Mouse (Mus musculus): Measurements from ENCODE around the gene Secisbp2l. TPM values are rescaled to one million over a fixed set of nuclear protein-coding genes. Genes with fewer than 3 reads are reported as not detected.

Gene Secisbp2l
- polyA plus RNA-seq, 1 experiment from 2014 or later = 32.2 TPM

DNA sequence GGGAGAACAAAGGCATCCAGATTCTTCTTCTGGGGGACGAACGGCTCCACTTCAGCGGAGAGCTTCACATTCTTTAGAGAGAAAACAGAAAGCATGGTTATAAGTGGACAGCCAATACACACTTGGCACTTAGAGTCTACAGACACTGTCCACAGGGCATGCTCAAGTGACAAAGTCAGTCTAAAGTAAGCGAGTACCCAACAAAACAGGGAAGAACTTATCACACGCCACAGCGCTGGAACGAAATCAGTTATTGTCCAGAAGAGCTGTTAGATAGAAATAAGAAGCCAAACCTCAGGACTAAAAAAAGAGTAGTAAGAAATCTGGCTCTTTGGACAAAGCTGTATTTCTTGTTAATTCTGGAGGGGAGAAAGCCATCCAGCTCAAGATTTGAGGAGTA, 7.0 kb downstream of the Secisbp2l start:
- Histone ChIP-seq H3K27ac (ENCODE audit: low read length) (no peak overlapping the region), H3K4me2 (ENCODE audit: low read length) (no peak overlapping the region), H3K4me3 (replicated peaks; ENCODE audit: low read length) (no peak overlapping the region), H3K27me3 (replicated peaks; ENCODE audit: control insufficient read depth, insufficient read depth, low read length) (no peaks in the 10 kb centered on the region), H3K9ac (replicated peaks; ENCODE audit: low read depth, low read length) (no peak overlapping the region), H3K4me1 (replicated peaks; ENCODE audit: control insufficient read depth, insufficient read depth, low read length) (no peaks in the 10 kb centered on the region), H3K9me3 (ENCODE audit: control insufficient read depth, low read length) (no peaks in the 10 kb centered on the region), H3K36me3 (ENCODE audit: control insufficient read depth, insufficient read depth) (peaks cover 9% of the 10 kb centered on the region; the same call in 1 of the 2 replicates)
- 85% methylated on average over 7 of the region's 7 CpGs for whole genome bisulfite sequencing
- no peak for ATAC-seq

GRCm38 (mm10) chr2:125774846-125775245, 7.8 kb downstream of the Secisbp2l start:
- Histone ChIP-seq H3K27ac (ENCODE audit: low read length) (no peak overlapping the region), H3K36me3 (ENCODE audit: control insufficient read depth, insufficient read depth) (peaks cover 9% of the 10 kb centered on the region; the same call in 1 of the 2 replicates), H3K4me2 (ENCODE audit: low read length) (no peak overlapping the region), H3K4me1 (replicated peaks; ENCODE audit: control insufficient read depth, insufficient read depth, low read length) (no peaks in the 10 kb centered on the region), H3K9me3 (ENCODE audit: control insufficient read depth, low read length) (no peaks in the 10 kb centered on the region), H3K27me3 (replicated peaks; ENCODE audit: control insufficient read depth, insufficient read depth, low read length) (no peaks in the 10 kb centered on the region), H3K9ac (replicated peaks; ENCODE audit: low read depth, low read length) (no peak overlapping the region), H3K4me3 (replicated peaks; ENCODE audit: low read length) (no peak overlapping the region)
- ATAC-seq = no peak
- 94% methylated on average over 4 of the region's 4 CpGs for WGBS

DNA sequence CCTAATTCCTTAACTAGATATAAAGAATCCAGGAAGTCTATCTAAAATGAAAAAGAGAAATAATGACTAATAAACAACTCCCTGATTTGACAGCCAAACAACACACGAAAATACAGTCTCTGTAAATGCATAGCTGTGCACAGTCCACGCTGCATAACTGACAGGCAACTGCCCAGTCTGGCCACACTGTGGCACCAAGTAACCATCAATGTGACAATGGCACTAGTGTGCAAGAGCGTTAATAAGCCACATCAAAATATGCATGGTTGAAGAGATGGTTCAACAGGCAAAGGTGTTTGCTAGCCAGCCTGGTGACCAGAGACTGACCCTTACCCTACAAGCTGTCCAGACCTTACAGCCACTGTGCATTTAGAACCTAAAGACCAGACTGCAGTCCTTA, 17.6 kb downstream of the Secisbp2l start:
- 83% methylated on average over 3 of the region's 3 CpGs for WGBS
- no peak for ATAC-seq
- no peaks in the 10 kb centered on the region for H3K9me3 ChIP-seq (ENCODE audit: control insufficient read depth, low read length)
- peaks cover 27% of the 10 kb centered on the region; the same call in 1 of the 2 replicates for H3K36me3 ChIP-seq (ENCODE audit: control insufficient read depth, insufficient read depth)
- H3K9ac ChIP-seq (replicated peaks; ENCODE audit: low read depth, low read length) = no peak overlapping the region
- no peak overlapping the region for H3K27ac ChIP-seq (ENCODE audit: low read length)
- no peak overlapping the region for H3K4me3 ChIP-seq (replicated peaks; ENCODE audit: low read length)
- no peaks in the 10 kb centered on the region for H3K4me1 ChIP-seq (replicated peaks; ENCODE audit: control insufficient read depth, insufficient read depth, low read length)
- no peak overlapping the region for H3K4me2 ChIP-seq (ENCODE audit: low read length)
- no peaks in the 10 kb centered on the region for H3K27me3 ChIP-seq (replicated peaks; ENCODE audit: control insufficient read depth, insufficient read depth, low read length)

DNA sequence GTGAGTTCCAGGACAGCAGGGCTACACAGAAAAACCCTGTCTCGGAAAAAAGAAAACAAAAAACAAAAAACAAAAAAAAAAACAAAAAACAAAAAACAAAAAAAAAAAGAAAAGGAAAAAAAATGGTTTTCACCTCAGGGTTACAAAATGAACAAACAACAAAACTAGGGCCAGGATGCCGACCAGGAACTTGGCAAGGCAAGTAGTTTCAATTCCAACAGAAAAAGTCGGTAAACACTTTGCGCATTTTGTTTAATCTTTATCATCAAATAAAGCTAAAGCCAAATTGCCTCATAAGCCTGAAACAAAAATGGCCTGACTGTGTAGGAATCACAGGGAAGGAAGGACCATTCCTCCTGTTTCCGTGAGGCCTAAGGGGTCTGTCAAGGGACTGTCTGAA, 18.1 kb downstream of the Secisbp2l start:
- 90% methylated on average over 5 of the region's 5 CpGs for WGBS
- ATAC-seq = no peak
- no peak overlapping the region for H3K4me3 ChIP-seq (replicated peaks; ENCODE audit: low read length)

DNA sequence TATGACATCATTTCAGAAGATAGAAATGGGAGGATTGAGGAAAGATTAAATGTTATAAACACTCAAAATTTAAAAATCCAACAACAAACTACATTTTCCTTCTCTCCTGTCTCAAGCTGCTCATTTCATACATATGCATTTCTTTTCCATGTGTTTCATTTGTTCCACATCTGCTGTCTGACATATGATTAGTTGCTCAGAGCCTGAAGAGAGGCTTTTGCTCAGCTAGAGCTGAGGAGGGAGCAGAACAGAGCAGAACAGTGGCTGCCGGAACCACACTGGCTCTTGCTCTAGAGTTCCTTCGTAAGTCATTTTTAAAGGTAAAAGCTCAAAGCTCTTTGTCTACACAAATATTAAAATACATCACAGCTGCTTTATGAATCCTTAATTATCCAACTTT, 33.3 kb downstream of the Secisbp2l start:
- H3K4me2 ChIP-seq (ENCODE audit: low read length) = no peak overlapping the region
- H3K9ac ChIP-seq (replicated peaks; ENCODE audit: low read depth, low read length) = no peak overlapping the region
- peaks cover 34% of the 10 kb centered on the region for H3K36me3 ChIP-seq (ENCODE audit: control insufficient read depth, insufficient read depth)
- H3K4me1 ChIP-seq (replicated peaks; ENCODE audit: control insufficient read depth, insufficient read depth, low read length) = no peaks in the 10 kb centered on the region
- H3K27me3 ChIP-seq (replicated peaks; ENCODE audit: control insufficient read depth, insufficient read depth, low read length) = no peaks in the 10 kb centered on the region
- no peak overlapping the region for H3K27ac ChIP-seq (ENCODE audit: low read length)
- H3K4me3 ChIP-seq (replicated peaks; ENCODE audit: low read length) = no peak overlapping the region
- 91% methylated on average over 2 of the region's 2 CpGs for WGBS
- ATAC-seq = no peak
- H3K9me3 ChIP-seq (ENCODE audit: control insufficient read depth, low read length) = no peaks in the 10 kb centered on the region

More for the DNA sequence above, 18.1 kb downstream of the Secisbp2l start:
- H3K9me3 ChIP-seq (ENCODE audit: control insufficient read depth, low read length) = no peaks in the 10 kb centered on the region
- H3K9ac ChIP-seq (replicated peaks; ENCODE audit: low read depth, low read length) = no peak overlapping the region
- H3K27ac ChIP-seq (ENCODE audit: low read length) = no peak overlapping the region
- H3K4me1 ChIP-seq (replicated peaks; ENCODE audit: control insufficient read depth, insufficient read depth, low read length) = no peaks in the 10 kb centered on the region
- H3K4me2 ChIP-seq (ENCODE audit: low read length) = no peak overlapping the region
- peaks cover 25% of the 10 kb centered on the region; the same call in 1 of the 2 replicates for H3K36me3 ChIP-seq (ENCODE audit: control insufficient read depth, insufficient read depth)
- no peaks in the 10 kb centered on the region for H3K27me3 ChIP-seq (replicated peaks; ENCODE audit: control insufficient read depth, insufficient read depth, low read length)

DNA sequence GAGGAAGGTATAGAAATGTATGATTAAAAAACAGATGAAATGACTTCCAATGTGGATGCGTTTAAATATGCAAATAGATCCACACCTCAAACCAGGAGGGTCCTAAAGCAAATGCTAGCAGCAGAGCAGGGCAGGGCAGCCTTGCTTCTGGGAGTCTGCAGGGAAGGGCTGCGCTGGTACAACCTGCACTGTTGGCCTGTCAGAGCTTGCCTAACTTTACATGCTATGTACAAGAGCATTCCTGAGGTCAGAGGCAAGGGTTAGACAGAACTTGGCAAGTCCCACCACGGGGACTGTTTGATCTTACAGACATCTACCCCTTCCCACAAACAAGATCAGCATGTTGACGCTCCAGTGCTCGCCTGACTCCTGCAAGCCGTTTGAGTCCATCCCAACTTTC, 43.3 kb downstream of the Secisbp2l start:
- Histone ChIP-seq H3K9ac (replicated peaks; ENCODE audit: low read depth, low read length) (no peak overlapping the region), H3K4me2 (ENCODE audit: low read length) (no peak overlapping the region), H3K4me3 (replicated peaks; ENCODE audit: low read length) (no peak overlapping the region), H3K4me1 (replicated peaks; ENCODE audit: control insufficient read depth, insufficient read depth, low read length) (no peaks in the 10 kb centered on the region), H3K36me3 (ENCODE audit: control insufficient read depth, insufficient read depth) (peaks cover 24% of the 10 kb centered on the region), H3K27me3 (replicated peaks; ENCODE audit: control insufficient read depth, insufficient read depth, low read length) (no peaks in the 10 kb centered on the region), H3K27ac (ENCODE audit: low read length) (no peak overlapping the region), H3K9me3 (ENCODE audit: control insufficient read depth, low read length) (no peaks in the 10 kb centered on the region)
- 90% methylated on average over 6 of the region's 6 CpGs for WGBS
- no peak for ATAC-seq

GRCm38 (mm10) chr2:125738718-125739117, 44.0 kb downstream of the Secisbp2l start:
- no peak for ATAC-seq
- H3K4me2 ChIP-seq (ENCODE audit: low read length) = no peak overlapping the region
- no peaks in the 10 kb centered on the region for H3K27me3 ChIP-seq (replicated peaks; ENCODE audit: control insufficient read depth, insufficient read depth, low read length)
- H3K9ac ChIP-seq (replicated peaks; ENCODE audit: low read depth, low read length) = no peak overlapping the region
- H3K36me3 ChIP-seq (ENCODE audit: control insufficient read depth, insufficient read depth) = peaks cover 21% of the 10 kb centered on the region
- H3K4me3 ChIP-seq (replicated peaks; ENCODE audit: low read length) = no peak overlapping the region
- no peaks in the 10 kb centered on the region for H3K4me1 ChIP-seq (replicated peaks; ENCODE audit: control insufficient read depth, insufficient read depth, low read length)
- no peak overlapping the region for H3K27ac ChIP-seq (ENCODE audit: low read length)
- H3K9me3 ChIP-seq (ENCODE audit: control insufficient read depth, low read length) = no peaks in the 10 kb centered on the region
- 75% methylated on average over 5 of the region's 5 CpGs for WGBS

GRCm38 (mm10) chr2:125736025-125736343, 46.7 kb downstream of the Secisbp2l start:
- no peak for ATAC-seq
- H3K4me3 ChIP-seq (replicated peaks; ENCODE audit: low read length) = no peak overlapping the region
- peaks cover 18% of the 10 kb centered on the region for H3K36me3 ChIP-seq (ENCODE audit: control insufficient read depth, insufficient read depth)
- H3K4me2 ChIP-seq (ENCODE audit: low read length) = no peak overlapping the region
- no peaks in the 10 kb centered on the region for H3K9me3 ChIP-seq (ENCODE audit: control insufficient read depth, low read length)
- peaks cover 7% of the 10 kb centered on the region for H3K4me1 ChIP-seq (replicated peaks; ENCODE audit: control insufficient read depth, insufficient read depth, low read length)
- H3K27ac ChIP-seq (ENCODE audit: low read length) = no peak overlapping the region
- no peaks in the 10 kb centered on the region for H3K27me3 ChIP-seq (replicated peaks; ENCODE audit: control insufficient read depth, insufficient read depth, low read length)
- no peak overlapping the region for H3K9ac ChIP-seq (replicated peaks; ENCODE audit: low read depth, low read length)

DNA sequence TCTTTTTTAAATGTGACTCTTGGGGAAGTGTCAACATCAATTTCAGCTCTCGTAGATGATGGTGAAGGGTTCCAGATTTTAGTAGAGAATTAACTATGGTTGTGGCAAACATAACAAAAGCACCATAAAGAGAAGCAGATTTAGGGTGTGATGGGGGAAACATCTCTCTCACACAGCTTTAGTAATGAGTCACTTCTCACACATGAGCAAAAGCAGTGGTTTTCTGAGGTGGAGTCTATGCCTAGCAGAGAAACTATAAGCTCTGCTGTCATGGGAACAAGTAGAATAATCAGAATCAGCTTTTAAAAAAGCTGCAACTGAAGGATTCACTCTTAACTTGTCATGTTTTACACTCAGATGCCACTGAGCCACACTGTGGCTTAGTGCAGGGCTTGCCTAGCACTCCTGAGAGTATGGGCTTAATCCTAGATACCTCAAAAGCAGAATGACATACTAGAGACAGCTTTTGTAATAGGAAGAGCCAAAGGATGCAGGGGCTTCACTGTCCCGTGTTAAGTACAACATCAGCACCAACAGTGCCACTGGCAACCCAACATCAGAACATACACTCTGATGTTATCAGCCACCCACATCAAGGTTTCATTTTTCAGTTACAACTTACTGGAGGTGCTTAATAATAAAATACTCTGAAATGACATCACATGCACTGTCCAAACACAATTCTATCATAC, 47.2 kb downstream of the Secisbp2l start:
- ATAC-seq = no peak
- no peak overlapping the region for H3K27ac ChIP-seq (ENCODE audit: low read length)
- no peak overlapping the region for H3K4me3 ChIP-seq (replicated peaks; ENCODE audit: low read length)
- H3K27me3 ChIP-seq (replicated peaks; ENCODE audit: control insufficient read depth, insufficient read depth, low read length) = no peaks in the 10 kb centered on the region
- peaks cover 7% of the 10 kb centered on the region for H3K4me1 ChIP-seq (replicated peaks; ENCODE audit: control insufficient read depth, insufficient read depth, low read length)
- H3K9ac ChIP-seq (replicated peaks; ENCODE audit: low read depth, low read length) = no peak overlapping the region
- peaks cover 15% of the 10 kb centered on the region for H3K36me3 ChIP-seq (ENCODE audit: control insufficient read depth, insufficient read depth)
- no peak overlapping the region for H3K4me2 ChIP-seq (ENCODE audit: low read length)
- WGBS = 77% methylated on average over 2 of the region's 2 CpGs
- no peaks in the 10 kb centered on the region for H3K9me3 ChIP-seq (ENCODE audit: control insufficient read depth, low read length)

- Histone ChIP-seq H3K4me2 (ENCODE audit: low read length) (no peak overlapping the region), H3K9me3 (ENCODE audit: control insufficient read depth, low read length) (no peaks in the 10 kb centered on the region), H3K27ac (ENCODE audit: low read length) (no peak overlapping the region), H3K36me3 (ENCODE audit: control insufficient read depth, insufficient read depth) (peaks cover 9% of the 10 kb centered on the region), H3K27me3 (replicated peaks; ENCODE audit: control insufficient read depth, insufficient read depth, low read length) (no peaks in the 10 kb centered on the region), H3K9ac (replicated peaks; ENCODE audit: low read depth, low read length) (no peak overlapping the region), H3K4me1 (replicated peaks; ENCODE audit: control insufficient read depth, insufficient read depth, low read length) (peaks cover 7% of the 10 kb centered on the region), H3K4me3 (replicated peaks; ENCODE audit: low read length) (no peak overlapping the region)
- no peak for ATAC-seq
Observed at GRCm38 (mm10) chr2:125734741-125735140, 47.9 kb downstream of the Secisbp2l start.

Measured in forebrain, embryonic 16.5 days (tissue).